Mouse (Mus musculus): Measurements from ENCODE around the gene Kcnip3. TPM values are rescaled to one million over a fixed set of nuclear protein-coding genes. Genes with fewer than 3 reads are reported as not detected.

Gene Kcnip3
- total RNA-seq, 2 experiments from 2014 or later, result 59.6 to 61.7 TPM

Other genes with a start within 250 kb of the Kcnip3 start
- 1 to 10 TPM in 1 of 2 experiments, under 1 TPM in 1; 0.53 to 1.1 TPM for gene Dusp2, start 185.9 kb downstream of the Kcnip3 start, total RNA-seq (2021)
- not detected for gene Astl, start 183.5 kb downstream of the Kcnip3 start, total RNA-seq (2021)
- under 1 TPM in 1 of 2 experiments, not detected in 1; 0.07 TPM for gene Adra2b, start 158.9 kb downstream of the Kcnip3 start, total RNA-seq (2021)
- under 1 TPM in 1 of 2 experiments, not detected in 1; 0.20 TPM for gene Gpat2, start 96.9 kb downstream of the Kcnip3 start, total RNA-seq (2021)
- 10 to 100 TPM; 15.8 to 18.9 TPM for gene Fahd2a, start 77.5 kb downstream of the Kcnip3 start, total RNA-seq (2021)
- under 1 TPM; 0.07 to 0.08 TPM for gene Prom2, start 19.4 kb upstream of the Kcnip3 start, total RNA-seq (2021)
- 1 to 10 TPM; 7.4 to 8.8 TPM for gene Zfp661, start 65.0 kb upstream of the Kcnip3 start, total RNA-seq (2021)
- gene Mrps5, start 65.1 kb upstream of the Kcnip3 start, total RNA-seq (2021), result 10 to 100 TPM; 89.1 to 99.2 TPM
- gene Mal, start 134.6 kb upstream of the Kcnip3 start, total RNA-seq (2021), result 100 to 1,000 TPM; 148 to 160 TPM
- under 1 TPM; 0.45 to 0.86 TPM for gene Mall, start 207.8 kb upstream of the Kcnip3 start, total RNA-seq (2021)

Data from layer of hippocampus, postnatal 36 days (tissue).